Mouse (Mus musculus) natural killer cell, adult 2 months (primary cell): ENCODE measurements around the gene Fcrl6.

Experiments used
- DNase-seq, 2 experiments: peaks; one replicate each; pipeline ENCODE4 v3.0.0; 2022; ENCODE audit warnings: low spot score in 2 of 2

The Fcrl6 gene

GRCm38 (mm10) chr1:172602326-172602725 lies at the start of gene Fcrl6:
Gene Fcrl6 (minus strand): TSS chr1:172602551.
- peak; percentile 25 to 49 for DNase-seq

GRCm38 (mm10) chr1:172651288-172651987 lies 49.1 kb upstream of the Fcrl6 start:
- DNase-seq: no peak

GRCm38 (mm10) chr1:172650519-172651287 lies 48.4 kb upstream of the Fcrl6 start:
- no peak for DNase-seq

GRCm38 (mm10) chr1:172649396-172649795 lies 47.0 kb upstream of the Fcrl6 start:
- DNase-seq: no peak

- no peak for DNase-seq
Measured at GRCm38 (mm10) chr1:172647236-172647635, 44.9 kb upstream of the Fcrl6 start.

- no peak for DNase-seq
Measured at GRCm38 (mm10) chr1:172638781-172639180, 36.4 kb upstream of the Fcrl6 start.

DNA sequence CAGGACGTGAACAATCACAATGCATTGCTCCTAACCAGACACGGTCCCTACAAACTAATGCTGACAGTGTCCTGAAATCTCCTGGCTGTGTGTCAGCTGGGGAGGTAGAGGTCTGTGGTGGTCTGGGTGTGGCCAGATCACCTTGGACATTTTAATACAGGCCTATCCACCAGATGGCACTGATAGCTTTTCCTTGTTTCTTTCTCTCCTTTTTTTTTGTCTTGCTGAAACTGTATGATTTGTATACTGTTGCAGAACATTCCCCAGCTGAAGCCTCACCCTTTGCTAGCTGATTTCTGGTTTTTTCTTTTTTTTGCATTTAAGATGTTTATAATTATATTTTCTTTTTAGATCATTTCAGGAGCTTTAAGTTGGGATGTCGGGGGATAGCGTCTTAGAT lies 35.5 kb upstream of the Fcrl6 start:
- no peak for DNase-seq

DNA sequence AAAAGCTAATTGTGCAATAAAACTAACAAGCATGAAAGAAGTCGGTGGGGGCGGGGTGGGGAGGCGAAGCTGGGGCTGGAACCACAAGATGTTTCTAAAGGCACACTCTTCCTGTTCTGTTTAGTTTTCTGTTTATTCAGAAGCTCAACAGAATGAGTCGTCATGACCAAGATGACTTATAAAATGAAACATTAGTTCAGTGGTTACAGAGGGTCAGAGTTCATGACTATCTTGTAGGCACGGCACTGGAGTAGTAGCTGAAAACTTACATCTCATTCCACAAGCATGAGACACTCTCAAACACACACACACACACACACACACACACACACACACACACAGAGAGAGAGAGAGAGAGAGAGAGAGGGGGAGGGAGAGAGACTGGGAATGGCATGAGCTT lies 33.9 kb upstream of the Fcrl6 start:
- DNase-seq: no peak

DNA sequence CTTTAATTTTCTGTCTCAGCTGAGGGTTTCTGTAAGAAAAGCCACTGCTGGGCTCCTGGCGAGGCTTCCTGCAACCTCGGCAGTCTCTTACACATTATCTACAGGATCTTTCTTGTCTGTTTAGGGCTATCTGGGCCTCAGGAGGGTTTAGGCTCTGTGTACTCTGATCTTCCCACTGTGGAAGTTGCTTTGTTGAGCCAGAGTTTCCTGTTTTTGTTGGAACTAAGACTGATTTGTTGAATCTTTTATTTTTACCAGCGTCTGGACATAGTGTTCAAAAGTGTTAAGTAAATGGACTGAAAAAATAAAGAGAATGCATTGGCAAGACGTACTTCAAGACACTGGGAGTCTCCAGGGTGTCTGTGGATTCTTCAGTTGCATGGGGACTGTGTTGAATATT lies 32.9 kb upstream of the Fcrl6 start:
- DNase-seq: no peak

- DNase-seq: no peak
Measured at GRCm38 (mm10) chr1:172634136-172634535, 31.8 kb upstream of the Fcrl6 start.

GRCm38 (mm10) chr1:172632451-172633326 lies 30.3 kb upstream of the Fcrl6 start, which contains the start of gene Dusp23:
Gene Dusp23 (minus strand): TSS chr1:172632962.
- DNase-seq: peak; percentile 94 to 95

- no peak for DNase-seq
Measured at GRCm38 (mm10) chr1:172631721-172632120, 29.4 kb upstream of the Fcrl6 start.

DNA sequence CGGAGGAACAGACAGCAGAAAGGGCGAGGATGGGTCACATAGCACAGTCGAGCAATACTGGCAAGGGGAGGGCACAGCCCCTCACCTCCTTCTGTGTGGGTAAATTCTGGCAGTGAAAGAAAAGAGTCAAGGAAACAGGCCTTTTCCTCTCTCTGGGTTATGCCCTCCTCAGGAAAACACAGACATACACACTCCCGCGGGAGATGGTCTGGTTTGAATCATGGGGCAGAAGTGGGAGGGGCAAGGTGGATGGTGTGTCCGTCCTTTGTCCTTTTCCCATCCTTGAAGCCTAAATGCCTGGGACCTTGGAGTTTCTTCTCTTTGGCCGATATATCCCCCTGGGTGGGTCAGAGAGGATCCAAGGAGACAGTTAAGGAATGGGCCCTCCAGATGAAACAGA lies 27.5 kb upstream of the Fcrl6 start:
- no peak for DNase-seq

DNA sequence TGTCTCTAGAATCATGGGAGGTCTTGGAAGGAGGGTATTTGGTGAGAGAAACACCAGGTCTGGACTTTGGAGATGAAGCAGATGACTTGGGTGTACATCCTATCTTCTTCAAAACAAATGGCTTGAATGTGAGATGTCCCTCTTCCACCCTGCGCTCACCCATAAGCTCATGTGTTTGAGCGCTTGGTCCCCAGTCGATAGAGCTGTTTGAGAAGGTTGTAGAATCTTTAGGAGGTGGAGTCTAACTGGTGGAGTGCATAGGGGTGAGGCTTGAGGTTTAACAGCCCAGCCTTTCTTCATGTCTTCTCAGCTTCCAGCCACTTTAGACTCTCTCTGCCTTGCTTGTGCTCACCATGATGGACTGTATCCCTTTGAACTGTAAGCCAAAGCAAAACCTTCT lies 24.0 kb upstream of the Fcrl6 start:
- DNase-seq: no peak

GRCm38 (mm10) chr1:172624081-172624480 lies 21.7 kb upstream of the Fcrl6 start:
- DNase-seq: no peak

DNA sequence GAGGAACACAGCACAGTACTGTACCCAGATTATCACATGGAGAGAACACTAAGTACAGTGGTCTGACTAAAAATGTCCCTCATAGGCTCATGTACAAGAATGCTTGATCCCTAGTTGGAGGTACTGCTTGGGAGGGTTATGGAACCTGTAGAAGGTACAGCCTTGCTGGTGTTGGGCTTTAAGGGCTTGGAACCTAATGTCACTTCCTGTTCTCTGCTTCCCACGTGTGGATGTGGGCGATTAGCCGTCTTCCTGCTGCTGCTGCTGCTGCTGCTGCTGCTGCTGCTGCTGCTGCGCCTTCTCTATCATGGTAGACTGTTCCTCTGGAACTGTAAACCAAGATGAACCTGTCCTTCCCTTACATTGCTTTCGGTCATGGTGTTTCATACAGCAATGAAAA lies 21.2 kb upstream of the Fcrl6 start:
- no peak for DNase-seq

- peak; percentile 45 to 62 for DNase-seq
Measured at GRCm38 (mm10) chr1:172619235-172619634, 16.9 kb upstream of the Fcrl6 start.

DNA sequence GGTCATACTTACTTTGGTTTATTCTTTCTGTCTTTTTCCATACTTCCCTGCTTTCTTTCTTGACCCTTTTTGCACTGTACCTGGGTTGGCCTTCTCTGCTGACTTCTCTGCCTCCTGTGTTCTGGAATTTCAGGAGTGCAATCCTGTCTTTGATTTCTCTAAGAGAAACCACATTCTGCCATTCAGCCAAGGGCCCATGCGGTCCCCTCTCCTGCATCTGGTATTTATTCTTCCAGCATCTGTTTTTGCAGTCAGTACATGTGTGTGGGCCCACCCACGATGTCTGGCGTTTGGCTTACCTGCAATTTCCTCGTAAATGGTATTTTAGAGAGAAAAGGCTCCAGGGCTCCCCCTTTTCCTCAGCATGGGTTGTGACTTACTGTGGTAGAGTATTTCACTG lies 15.8 kb upstream of the Fcrl6 start:
- DNase-seq: no peak

GRCm38 (mm10) chr1:172617365-172618076 lies 15.2 kb upstream of the Fcrl6 start:
- no peak for DNase-seq

DNA sequence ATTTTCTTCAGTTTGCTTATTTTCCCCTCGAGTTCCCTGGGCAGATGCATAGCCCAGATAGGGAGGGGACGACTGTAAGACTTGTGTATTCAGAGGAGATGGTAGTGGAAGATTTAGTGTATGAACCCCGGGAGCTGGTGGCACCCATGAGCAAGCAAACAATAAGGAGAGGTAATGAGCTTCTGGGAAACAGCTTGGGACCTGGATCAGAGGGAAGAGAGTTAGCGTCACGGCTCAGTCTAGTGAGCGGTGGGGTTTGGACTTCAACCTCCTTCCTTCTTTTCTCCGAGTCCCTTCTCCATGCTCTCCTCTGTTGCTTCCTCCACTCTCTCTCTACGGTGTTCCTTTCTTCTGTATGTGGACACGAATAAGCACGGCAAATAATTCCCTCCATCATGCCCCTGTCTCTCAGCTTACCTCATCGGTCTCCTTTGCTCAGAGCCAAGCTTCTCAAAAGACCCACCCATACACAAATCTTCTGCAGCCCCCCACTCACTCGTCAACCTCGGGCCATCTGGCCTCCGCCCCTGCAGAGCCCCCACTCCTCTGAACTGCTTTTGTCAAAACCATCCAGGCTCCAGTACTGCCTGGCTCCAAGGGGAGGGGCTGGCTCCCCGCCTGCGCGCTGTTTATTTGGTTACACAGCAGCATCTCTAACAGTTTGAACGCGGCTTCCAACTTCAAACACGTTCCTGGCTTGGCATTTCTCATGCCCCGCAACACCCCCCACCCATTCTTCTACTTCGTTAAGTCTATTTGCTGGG lies 14.4 kb upstream of the Fcrl6 start:
- DNase-seq: no peak

- no peak for DNase-seq
Measured at GRCm38 (mm10) chr1:172615412-172615811, 13.1 kb upstream of the Fcrl6 start.
